Mouse (Mus musculus) liver, embryonic 16.5 days (tissue): ENCODE measurements around the gene Slco3a1. TPM values are rescaled to one million over a fixed set of nuclear protein-coding genes. Genes with fewer than 3 reads are reported as not detected.

Experiments
- ATAC-seq: fragments of 200-750 bp; cut with Nextera tagmentation; 2 replicates; pipeline ENCODE4 v1.8.0; 2017; ENCODE audit warnings: low read depth, mild to moderate bottlenecking, moderate number of reproducible peaks, moderate library complexity
- H3K27ac ChIP-seq: fragments of 300-500 bp; sonication (generic); 2 replicates; pipeline ENCODE4 v1.5.1; 2014; ENCODE audit warnings: mild to moderate bottlenecking, low read length
- H3K27me3 ChIP-seq: fragments of 300-500 bp; sonication (generic); 2 replicates; pipeline ENCODE4 v1.6.1; 2014; ENCODE audit warnings: low read depth, low read length, mixed read lengths; ENCODE audit not compliant: control insufficient read depth, insufficient read depth
- H3K36me3 ChIP-seq: fragments of 300-500 bp; sonication (generic); 2 replicates; pipeline ENCODE4 v1.6.1; 2014; ENCODE audit warnings: mild to moderate bottlenecking; ENCODE audit not compliant: control insufficient read depth, insufficient read depth
- H3K4me1 ChIP-seq: fragments of 300-500 bp; sonication (generic); 2 replicates; pipeline ENCODE4 v1.6.1; 2014; ENCODE audit warnings: low read depth, low read length, mixed read lengths; ENCODE audit not compliant: control insufficient read depth
- H3K4me2 ChIP-seq: fragments of 300-500 bp; sonication (generic); 2 replicates; pipeline ENCODE4 v1.6.1; 2014; ENCODE audit warnings: low read depth, low read length, mixed read lengths
- H3K4me3 ChIP-seq: fragments of 300-500 bp; sonication (generic); 2 replicates; pipeline ENCODE4 v1.5.1; 2014; ENCODE audit warnings: low read depth, mild to moderate bottlenecking, low read length
- H3K9ac ChIP-seq: fragments of 300-500 bp; sonication (generic); 2 replicates; pipeline ENCODE4 v1.6.1; 2014; ENCODE audit warnings: low read depth, low read length
- H3K9me3 ChIP-seq: fragments of 300-500 bp; sonication (generic); replicated peaks from 2 replicates; pipeline ENCODE4 v1.6.1; 2016; ENCODE audit warnings: low read length; ENCODE audit not compliant: control insufficient read depth
- WGBS: fragments of 180-500 bp; shearing (Covaris S2); extraction: QIAGEN DNeasy Blood & Tissue Kit; methylation state at CpG from one replicate; pipeline ENCODE4 v1.1.7; 2014; ENCODE audit not compliant: insufficient replicate concordance; 5-methylcytosine and 5-hydroxymethylcytosine counted together
- polyA plus RNA-seq: library from polyadenylated mRNA; unstranded; fragments of >200 nt; fragmentation: Nextera tagmentation; extraction: Ambion mirVana; gene quantifications from 2 replicates; pipeline ENCODE4 v1.2.1, GENCODE M21; 2015

Slco3a1 gene
- polyA plus RNA-seq, 1 experiment from 2014 or later = 1.2 TPM

GRCm38 (mm10) chr7:74368256-74368980 is 186.2 kb downstream of the Slco3a1 start:
- Histone ChIP-seq H3K36me3 (no peaks in the 10 kb centered on the region), H3K27me3 (no peaks in the 10 kb centered on the region), H3K9ac (no peak overlapping the region), H3K9me3 (no peaks in the 10 kb centered on the region), H3K4me2 (no peak overlapping the region), H3K4me1 (no peaks in the 10 kb centered on the region), H3K4me3 (no peak overlapping the region), H3K27ac (no peak overlapping the region)
- WGBS = 51% methylated on average over 11 of the region's 11 CpGs
- no peak for ATAC-seq

DNA sequence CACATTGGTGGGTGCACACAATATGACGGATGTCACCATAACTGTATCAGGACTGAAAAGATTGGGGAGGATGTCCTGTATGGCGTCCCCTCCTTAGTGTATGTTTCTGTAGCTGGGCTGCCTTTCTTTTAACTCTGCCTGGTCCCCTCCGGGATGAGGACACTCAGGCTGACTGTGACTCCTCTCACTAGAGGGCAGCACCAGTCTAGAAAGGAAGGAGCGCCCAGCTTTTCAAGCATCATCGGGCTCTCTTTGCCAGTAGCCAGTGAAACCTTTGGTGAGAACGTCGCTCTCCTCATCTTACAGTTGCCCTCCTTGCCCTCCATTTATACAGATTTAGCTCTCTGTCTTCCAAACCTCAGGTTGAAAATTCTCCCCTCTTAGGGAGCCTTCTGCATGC is 187.2 kb downstream of the Slco3a1 start:
- no peaks in the 10 kb centered on the region for H3K36me3 ChIP-seq
- ATAC-seq = no peak
- H3K27ac ChIP-seq = no peak overlapping the region
- WGBS = 47% methylated on average over 7 of the region's 7 CpGs
- no peaks in the 10 kb centered on the region for H3K4me1 ChIP-seq
- no peaks in the 10 kb centered on the region for H3K27me3 ChIP-seq
- H3K4me3 ChIP-seq = no peak overlapping the region
- H3K4me2 ChIP-seq = no peak overlapping the region
- no peak overlapping the region for H3K9ac ChIP-seq
- H3K9me3 ChIP-seq = no peaks in the 10 kb centered on the region

GRCm38 (mm10) chr7:74365623-74366022 is 189.0 kb downstream of the Slco3a1 start:
- Histone ChIP-seq H3K9ac (no peak overlapping the region), H3K4me3 (no peak overlapping the region), H3K4me1 (no peaks in the 10 kb centered on the region), H3K27me3 (no peaks in the 10 kb centered on the region), H3K9me3 (no peaks in the 10 kb centered on the region), H3K27ac (no peak overlapping the region), H3K36me3 (no peaks in the 10 kb centered on the region), H3K4me2 (no peak overlapping the region)
- WGBS = 51% methylated on average over 4 of the region's 4 CpGs
- no peak for ATAC-seq

DNA sequence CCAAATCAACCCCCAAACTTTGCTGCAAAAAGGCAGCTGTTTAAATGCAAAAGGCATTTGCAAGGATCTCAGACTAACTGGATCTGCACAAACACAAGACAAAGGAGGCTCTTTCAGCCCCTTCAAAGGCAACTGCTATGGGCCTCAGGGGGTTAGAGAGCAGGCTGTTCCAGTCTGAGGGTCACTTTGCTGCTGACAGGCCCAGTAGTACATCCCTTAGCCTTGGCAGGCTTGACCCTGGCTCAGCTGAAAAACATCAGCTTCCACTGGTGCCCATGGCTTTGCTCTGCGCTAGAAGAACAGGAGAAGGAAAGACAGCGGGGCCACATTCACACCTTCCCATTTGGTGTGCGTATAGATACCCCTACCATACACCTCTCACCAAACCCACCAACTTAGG is 189.6 kb downstream of the Slco3a1 start:
- Histone ChIP-seq H3K4me1 (no peaks in the 10 kb centered on the region), H3K4me3 (no peak overlapping the region), H3K4me2 (no peak overlapping the region), H3K27ac (no peak overlapping the region), H3K9me3 (no peaks in the 10 kb centered on the region), H3K9ac (no peak overlapping the region), H3K36me3 (no peaks in the 10 kb centered on the region), H3K27me3 (no peaks in the 10 kb centered on the region)
- no peak for ATAC-seq
- 68% methylated on average over 3 of the region's 3 CpGs for WGBS

GRCm38 (mm10) chr7:74363440-74363839 is 191.1 kb downstream of the Slco3a1 start:
- Histone ChIP-seq H3K9me3 (no peaks in the 10 kb centered on the region), H3K27me3 (no peaks in the 10 kb centered on the region), H3K9ac (no peak overlapping the region), H3K4me2 (no peak overlapping the region), H3K36me3 (no peaks in the 10 kb centered on the region), H3K4me1 (no peaks in the 10 kb centered on the region), H3K27ac (no peak overlapping the region), H3K4me3 (no peak overlapping the region)
- WGBS = 23% methylated on average over 2 of the region's 2 CpGs
- no peak for ATAC-seq

DNA sequence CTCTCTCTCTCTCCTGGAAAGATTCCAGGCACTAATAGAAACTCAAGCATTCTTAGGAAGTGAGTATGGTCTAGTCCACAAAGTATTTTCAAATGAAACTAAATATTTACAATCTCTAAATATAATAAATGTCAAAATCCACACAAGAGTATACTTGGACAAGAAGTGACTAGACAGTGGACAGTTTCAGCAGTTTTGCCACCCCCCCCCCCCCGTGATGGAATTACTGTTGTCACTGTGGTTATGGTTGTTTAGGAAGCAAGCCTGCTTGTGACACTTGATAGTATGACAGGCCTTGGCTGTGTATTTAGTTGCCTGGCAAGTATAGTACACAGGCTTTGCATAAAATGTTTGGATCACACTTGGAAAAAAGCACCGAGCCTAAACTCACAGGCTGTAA is 192.9 kb downstream of the Slco3a1 start:
- H3K4me2 ChIP-seq = no peak overlapping the region
- H3K9me3 ChIP-seq = no peaks in the 10 kb centered on the region
- H3K4me3 ChIP-seq = no peak overlapping the region
- ATAC-seq = no peak
- no peaks in the 10 kb centered on the region for H3K4me1 ChIP-seq
- no peak overlapping the region for H3K27ac ChIP-seq
- no peaks in the 10 kb centered on the region for H3K27me3 ChIP-seq
- WGBS = 58% methylated on average over 2 of the region's 2 CpGs
- no peaks in the 10 kb centered on the region for H3K36me3 ChIP-seq
- no peak overlapping the region for H3K9ac ChIP-seq

GRCm38 (mm10) chr7:74357027-74357426 is 197.6 kb downstream of the Slco3a1 start:
- no peaks in the 10 kb centered on the region for H3K27me3 ChIP-seq
- no peaks in the 10 kb centered on the region for H3K4me1 ChIP-seq
- no peak overlapping the region for H3K4me2 ChIP-seq
- H3K36me3 ChIP-seq = no peaks in the 10 kb centered on the region
- no peak for ATAC-seq
- H3K9ac ChIP-seq = no peak overlapping the region
- no peak overlapping the region for H3K4me3 ChIP-seq
- H3K27ac ChIP-seq = no peak overlapping the region
- no peaks in the 10 kb centered on the region for H3K9me3 ChIP-seq

DNA sequence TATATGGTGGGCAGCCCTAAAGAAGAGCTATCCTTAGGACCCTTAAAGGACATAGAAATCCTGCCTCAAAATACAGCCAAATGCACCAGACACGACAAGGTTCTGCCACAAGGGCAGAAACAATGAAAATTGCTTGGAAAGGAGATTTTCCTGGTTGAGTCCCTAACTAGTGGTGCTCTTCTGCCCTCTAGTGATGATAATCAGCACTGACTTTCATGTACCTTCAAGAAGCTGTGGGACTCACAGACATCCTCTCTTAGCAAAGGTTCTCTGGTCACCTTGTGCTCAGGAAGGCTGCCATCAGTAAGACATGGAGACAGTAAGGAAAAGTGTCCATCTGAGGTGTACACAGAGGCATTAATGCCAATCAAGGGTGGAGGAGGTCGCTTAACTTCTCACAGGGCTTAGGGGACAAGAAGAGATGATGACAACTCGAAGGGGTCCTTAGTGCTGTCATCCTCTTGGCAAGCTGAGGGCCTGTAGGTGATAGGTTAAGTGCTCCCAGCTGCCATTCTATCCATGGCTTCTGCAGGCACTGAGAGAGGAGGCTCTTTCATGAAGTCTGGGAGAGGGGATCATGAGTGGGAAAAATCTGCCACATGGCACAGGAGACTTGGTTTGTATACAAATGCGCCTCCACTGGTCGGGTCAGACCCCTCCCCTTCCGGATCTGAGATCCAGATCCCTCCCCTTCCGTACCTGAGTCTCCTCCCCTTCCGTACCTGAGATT is 199.9 kb downstream of the Slco3a1 start:
- Histone ChIP-seq H3K4me1 (no peaks in the 10 kb centered on the region), H3K4me3 (no peak overlapping the region), H3K27me3 (no peaks in the 10 kb centered on the region), H3K27ac (no peak overlapping the region), H3K4me2 (no peak overlapping the region), H3K9ac (no peak overlapping the region), H3K36me3 (no peaks in the 10 kb centered on the region), H3K9me3 (no peaks in the 10 kb centered on the region)
- no peak for ATAC-seq
- 45% methylated on average over 8 of the region's 8 CpGs for WGBS

DNA sequence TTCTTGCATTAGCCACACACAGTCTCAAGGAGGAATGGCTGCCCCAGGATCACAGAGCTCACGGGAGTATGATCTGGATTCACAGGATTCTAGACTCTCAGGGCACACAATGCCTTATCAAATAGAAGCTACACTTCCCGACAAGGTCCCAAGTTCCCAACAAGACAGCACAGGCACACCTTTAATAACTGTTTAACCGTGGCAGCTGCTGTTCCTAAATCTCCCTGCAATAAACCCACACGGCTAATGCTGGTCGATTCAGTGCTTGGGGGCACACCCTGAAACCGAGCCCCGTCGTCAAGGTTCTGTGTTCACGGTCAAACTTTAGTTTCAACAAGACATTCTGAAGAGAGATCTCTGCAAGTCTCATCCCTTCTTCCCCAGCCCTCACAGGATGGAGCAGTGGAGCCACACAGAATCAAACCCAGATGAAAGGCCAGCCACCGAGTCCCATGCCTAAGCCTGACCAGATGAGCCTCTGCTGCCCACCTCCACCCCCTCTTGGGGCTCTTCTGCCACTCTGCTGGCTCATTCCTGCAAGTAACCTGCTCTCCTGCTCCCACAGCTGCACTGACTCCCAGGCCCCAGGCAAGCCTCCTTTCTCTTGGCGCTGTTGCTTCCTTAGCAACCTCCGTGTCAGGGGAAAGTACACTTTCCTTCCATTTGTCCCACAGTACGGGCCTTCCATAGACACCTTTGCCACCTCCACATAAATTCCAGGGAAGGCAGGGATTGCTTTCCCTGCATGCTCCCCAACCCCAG is 200.7 kb downstream of the Slco3a1 start:
- H3K9me3 ChIP-seq = no peaks in the 10 kb centered on the region
- H3K9ac ChIP-seq = no peak overlapping the region
- no peak for ATAC-seq
- no peaks in the 10 kb centered on the region for H3K4me1 ChIP-seq
- H3K27me3 ChIP-seq = no peaks in the 10 kb centered on the region
- 73% methylated on average over 13 of the region's 13 CpGs for WGBS
- H3K4me2 ChIP-seq = no peak overlapping the region
- H3K27ac ChIP-seq = no peak overlapping the region
- no peak overlapping the region for H3K4me3 ChIP-seq
- no peaks in the 10 kb centered on the region for H3K36me3 ChIP-seq
